Mouse (Mus musculus): ENCODE measurements around the gene S1pr3. TPM values are rescaled to one million over a fixed set of nuclear protein-coding genes. Genes with fewer than 3 reads are reported as not detected.

Gene S1pr3
- total and polyA plus RNA-seq, 3 experiments = 6.3 to 24.5 (median 13.3) TPM

DNA sequence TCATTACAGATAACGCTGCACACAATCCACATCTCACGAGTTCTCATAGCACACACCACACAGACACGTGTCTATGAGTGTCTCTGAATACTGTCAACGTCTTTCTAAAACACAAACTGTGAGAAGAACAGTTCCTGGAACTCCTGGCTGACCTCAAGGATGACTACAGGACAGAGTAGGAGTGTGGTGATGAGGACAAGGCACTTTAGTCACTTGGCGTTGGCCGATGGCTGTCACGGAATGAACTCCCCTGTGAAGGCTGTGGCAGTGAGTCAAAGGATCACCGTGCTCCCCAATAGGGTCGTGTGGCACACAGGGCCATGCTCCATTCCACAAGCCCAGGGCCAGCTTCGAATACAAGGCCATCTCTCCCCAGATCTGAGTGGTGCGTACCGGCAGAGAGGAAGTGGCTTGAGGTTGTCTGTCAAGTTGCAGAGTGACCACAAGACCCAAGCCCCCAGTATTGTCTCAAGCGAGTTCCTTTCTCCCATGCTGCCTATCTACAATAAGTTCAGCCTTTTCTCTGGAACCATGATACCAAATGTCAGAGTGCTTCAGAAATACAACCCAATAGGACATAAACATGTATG, 2.6 kb upstream of the S1pr3 start:
- DNase-seq = peak; percentile 21

DNA sequence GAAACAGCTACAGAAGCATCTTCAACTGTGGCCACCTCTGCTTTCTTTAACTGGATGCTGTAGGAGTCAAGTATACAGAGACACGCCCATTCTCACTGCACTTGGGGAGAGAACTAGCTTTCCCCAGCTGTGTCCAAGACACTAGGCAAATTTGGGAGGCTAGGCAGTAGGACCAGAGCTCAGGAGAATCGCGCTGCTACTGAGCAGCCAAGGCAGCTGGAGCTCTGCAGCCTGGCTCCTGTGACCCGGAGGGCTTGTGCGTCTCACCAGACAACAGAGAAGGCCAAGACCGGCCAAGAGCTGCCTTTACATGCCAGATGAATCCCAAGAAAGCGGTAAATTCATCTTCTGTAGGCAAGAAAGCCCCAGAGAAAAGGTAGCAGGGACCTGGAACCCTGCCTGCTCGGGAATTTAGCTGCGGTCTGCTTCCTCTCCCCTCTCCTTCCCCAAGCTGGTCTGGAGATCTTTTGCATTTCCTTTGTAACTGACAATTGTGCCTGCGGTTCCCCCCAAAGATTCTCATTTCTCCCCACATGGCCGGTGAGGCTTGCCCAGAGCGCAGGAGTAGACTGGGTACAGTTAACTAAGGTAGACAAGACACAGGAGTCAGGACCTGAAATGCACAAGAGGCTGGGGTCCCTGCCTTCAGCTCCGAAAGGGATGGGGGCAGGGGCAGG, 760 bp upstream of the S1pr3 start:
- DNase-seq = no peak

GRCm38 (mm10) chr13:51409936-51410481, 1.6 kb downstream of the S1pr3 start:
- no peak for DNase-seq

- no peak for DNase-seq
Measured at GRCm38 (mm10) chr13:51411243-51411642, 2.8 kb downstream of the S1pr3 start.

GRCm38 (mm10) chr13:51411696-51412430, 3.4 kb downstream of the S1pr3 start:
- no peak for DNase-seq

- peak; percentile 32 for DNase-seq
Measured at GRCm38 (mm10) chr13:51413461-51413860, 5.0 kb downstream of the S1pr3 start.

- no peak for DNase-seq
Measured at GRCm38 (mm10) chr13:51416727-51417126, 8.3 kb downstream of the S1pr3 start.

GRCm38 (mm10) chr13:51417796-51418195, 9.4 kb downstream of the S1pr3 start:
- no peak for DNase-seq

DNA sequence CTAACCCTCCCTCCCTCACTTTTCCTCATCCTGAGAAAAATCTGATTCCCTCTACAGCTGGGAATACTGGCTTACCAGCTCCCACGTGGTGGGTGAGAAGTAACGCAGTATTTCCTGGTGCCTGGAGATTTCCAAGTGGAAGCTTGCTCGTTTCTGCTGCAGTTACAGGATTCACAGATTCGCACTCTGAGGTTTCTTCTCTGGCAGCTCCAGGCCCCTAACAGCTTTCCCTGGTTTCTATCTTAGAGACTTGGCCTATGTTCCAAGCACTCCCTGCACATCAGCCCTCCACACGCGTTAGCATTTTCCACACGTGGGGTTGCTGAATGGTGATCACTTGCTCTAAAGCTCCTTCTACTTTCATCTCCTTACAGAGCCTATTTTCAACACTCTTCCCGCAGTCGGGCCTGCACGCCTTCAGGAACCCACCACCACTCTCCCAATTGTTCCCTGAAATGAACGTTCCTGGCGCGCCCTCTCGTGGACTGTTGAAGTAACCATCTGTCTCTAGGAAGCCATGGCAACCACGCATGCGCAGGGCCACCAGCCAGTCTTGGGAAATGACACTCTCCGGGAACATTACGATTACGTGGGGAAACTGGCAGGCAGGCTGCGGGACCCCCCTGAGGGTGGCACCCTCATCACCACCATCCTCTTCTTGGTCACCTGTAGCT, 10.0 kb downstream of the S1pr3 start:
- peak; percentile 90 for DNase-seq

DNA sequence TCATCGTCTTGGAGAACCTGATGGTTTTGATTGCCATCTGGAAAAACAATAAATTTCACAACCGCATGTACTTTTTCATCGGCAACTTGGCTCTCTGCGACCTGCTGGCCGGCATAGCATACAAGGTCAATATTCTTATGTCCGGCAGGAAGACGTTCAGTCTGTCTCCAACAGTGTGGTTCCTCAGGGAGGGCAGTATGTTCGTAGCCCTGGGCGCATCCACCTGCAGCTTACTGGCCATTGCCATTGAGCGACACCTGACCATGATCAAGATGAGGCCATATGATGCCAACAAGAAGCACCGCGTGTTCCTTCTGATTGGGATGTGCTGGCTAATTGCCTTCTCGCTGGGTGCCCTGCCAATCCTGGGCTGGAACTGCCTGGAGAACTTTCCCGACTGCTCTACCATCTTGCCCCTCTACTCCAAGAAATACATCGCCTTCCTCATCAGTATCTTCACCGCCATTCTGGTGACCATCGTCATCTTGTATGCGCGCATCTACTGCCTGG, 10.6 kb downstream of the S1pr3 start:
- DNase-seq = no peak

DNA sequence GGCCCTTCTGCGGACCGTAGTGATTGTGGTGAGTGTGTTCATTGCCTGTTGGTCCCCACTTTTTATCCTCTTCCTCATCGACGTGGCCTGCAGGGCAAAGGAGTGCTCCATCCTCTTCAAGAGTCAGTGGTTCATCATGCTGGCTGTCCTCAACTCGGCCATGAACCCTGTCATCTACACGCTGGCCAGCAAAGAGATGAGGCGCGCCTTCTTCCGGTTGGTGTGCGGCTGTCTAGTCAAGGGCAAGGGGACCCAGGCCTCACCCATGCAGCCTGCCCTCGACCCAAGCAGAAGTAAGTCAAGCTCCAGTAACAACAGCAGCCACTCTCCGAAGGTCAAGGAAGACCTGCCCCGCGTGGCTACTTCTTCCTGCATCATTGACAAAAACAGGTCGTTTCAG, 11.1 kb downstream of the S1pr3 start:
- no peak for DNase-seq

DNA sequence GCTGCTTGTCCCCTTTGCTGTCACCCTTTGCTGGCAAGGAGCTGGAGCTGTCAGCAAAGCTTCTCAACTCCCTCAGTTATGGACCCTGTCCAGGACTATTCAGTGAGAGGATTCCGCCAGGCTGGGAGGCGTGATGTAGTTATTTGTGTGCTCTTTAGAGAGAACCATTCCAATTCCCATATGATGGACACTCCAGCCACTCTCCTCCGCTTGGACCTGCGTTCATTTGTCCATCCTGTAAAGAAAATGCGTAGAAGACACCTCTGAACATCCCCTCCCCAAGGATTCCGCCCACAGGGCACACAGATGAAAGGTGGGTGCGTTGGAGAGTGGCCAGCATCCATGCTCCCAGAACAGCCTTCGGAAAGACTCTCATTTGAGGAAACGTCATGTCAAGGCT, 12.4 kb downstream of the S1pr3 start:
- no peak for DNase-seq

- no peak for DNase-seq
Measured at GRCm38 (mm10) chr13:51423647-51424046, 15.2 kb downstream of the S1pr3 start.

GRCm38 (mm10) chr13:51424647-51425046, 16.2 kb downstream of the S1pr3 start:
- peak; percentile 67 for DNase-seq

- DNase-seq = no peak
Measured at GRCm38 (mm10) chr13:51425662-51426443, 17.4 kb downstream of the S1pr3 start.

GRCm38 (mm10) chr13:51433371-51433770, 24.9 kb downstream of the S1pr3 start:
- no peak for DNase-seq

DNA sequence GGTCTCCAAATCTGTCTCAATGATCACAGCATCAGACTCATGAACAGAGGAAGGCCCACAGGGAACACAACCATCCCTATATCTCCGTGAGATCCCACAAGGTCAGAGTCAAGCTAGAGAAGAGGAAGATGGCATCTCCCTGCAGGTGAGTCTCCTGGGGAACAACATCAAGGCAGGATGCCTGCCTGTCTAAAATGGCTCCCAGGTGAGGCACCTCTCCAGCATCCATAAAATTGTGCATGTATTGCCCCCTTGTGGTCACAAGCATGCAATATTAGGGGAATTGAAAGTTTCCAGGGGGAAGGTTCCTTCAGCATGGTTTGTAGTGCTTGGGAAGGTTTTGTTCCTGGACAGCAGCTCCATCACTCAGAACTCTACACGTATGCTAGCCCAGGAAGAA, 26.0 kb downstream of the S1pr3 start:
- DNase-seq = no peak

DNA sequence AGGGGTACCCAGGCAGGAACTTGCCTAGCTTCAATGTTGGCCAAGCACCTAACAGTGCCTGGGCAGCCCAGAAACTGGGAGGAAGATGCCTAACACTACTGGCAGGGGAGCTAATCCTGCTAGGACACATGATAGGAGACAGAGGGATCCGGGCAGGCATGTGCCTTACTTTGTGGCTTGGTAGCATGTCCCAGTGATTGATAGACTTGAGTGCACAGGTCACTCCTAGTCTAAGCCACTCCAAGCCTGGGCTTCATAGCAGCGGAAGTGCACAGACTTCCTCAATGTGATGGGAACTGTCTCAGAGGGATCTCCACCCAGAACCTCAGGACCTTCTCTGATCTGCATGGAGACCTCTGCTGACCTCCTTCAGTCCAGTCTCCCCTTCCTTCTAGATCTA, 26.7 kb downstream of the S1pr3 start:
- peak; percentile 29 for DNase-seq

GRCm38 (mm10) chr13:51437105-51438085, 29.0 kb downstream of the S1pr3 start:
- no peak for DNase-seq

GRCm38 (mm10) chr13:51442922-51443321, 34.5 kb downstream of the S1pr3 start:
- no peak for DNase-seq

Data from adrenal gland, adult 2 months (tissue).